Mouse (Mus musculus): ENCODE measurements around the gene Twf2. TPM values are rescaled to one million over a fixed set of nuclear protein-coding genes. Genes with fewer than 3 reads are reported as not detected.

The Twf2 gene
- polyA plus RNA-seq, 1 experiment: 176 TPM

DNA sequence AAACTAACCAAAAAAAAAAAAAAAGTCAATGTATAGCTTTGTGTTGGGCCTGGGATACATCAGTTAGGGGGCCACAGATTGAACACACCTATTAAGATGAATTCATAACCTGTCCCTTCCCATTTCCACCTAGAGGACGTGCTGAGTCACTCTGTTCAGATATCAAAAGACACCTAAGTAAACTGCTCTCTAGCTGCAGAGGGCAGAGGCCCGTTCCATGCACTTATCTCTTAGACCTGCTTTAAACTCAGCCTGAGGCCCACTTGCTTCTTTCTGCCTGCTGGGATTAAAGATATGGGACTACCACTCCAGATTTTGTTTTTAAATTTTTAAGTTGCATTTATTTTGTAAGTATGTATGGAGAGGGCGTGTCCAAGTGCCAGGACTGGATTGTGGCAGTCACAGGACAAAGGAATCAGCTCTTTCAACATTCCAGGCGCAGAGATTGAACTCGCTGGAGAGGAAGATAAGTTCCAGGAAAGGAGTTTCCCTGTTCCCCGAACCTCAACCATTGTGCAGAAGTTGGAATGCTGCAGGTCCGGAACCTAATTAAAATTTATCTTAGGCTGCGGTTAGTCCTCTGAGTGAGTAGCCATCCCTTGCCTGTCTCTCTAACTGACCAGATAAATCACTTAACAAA is 25.0 kb downstream of the Twf2 start:
- TF ChIP-seq CTCF (IDR thresholded peaks at IDR 0.05; ENCODE audit: borderline replicate concordance, control insufficient read depth, extremely low read depth, insufficient read depth, low read length, poor library complexity): no peak
- no peak for TF ChIP-seq POLR2A (IDR thresholded peaks at IDR 0.05; ENCODE audit: control insufficient read depth, extremely low read depth, insufficient read depth, low read length, poor library complexity)
- Histone ChIP-seq H3K4me3 (ENCODE audit: control insufficient read depth, insufficient read depth, low read length) (no peak overlapping the region), H3K27ac (ENCODE audit: control insufficient read depth, insufficient read depth, low read length) (no peak overlapping the region), H3K36me3 (ENCODE audit: control insufficient read depth, insufficient read depth, low read length) (no peaks in the 10 kb centered on the region), H3K4me1 (replicated peaks; ENCODE audit: control insufficient read depth, insufficient read depth, low read length) (no peaks in the 10 kb centered on the region; the same call in 1 of the 2 replicates), H3K27me3 (ENCODE audit: control insufficient read depth, insufficient read depth, low read length) (no peaks in the 10 kb centered on the region; the same call in 1 of the 2 replicates)
- 88% methylated on average over 8 of the region's 8 CpGs for WGBS
- DNase-seq: no peak

DNA sequence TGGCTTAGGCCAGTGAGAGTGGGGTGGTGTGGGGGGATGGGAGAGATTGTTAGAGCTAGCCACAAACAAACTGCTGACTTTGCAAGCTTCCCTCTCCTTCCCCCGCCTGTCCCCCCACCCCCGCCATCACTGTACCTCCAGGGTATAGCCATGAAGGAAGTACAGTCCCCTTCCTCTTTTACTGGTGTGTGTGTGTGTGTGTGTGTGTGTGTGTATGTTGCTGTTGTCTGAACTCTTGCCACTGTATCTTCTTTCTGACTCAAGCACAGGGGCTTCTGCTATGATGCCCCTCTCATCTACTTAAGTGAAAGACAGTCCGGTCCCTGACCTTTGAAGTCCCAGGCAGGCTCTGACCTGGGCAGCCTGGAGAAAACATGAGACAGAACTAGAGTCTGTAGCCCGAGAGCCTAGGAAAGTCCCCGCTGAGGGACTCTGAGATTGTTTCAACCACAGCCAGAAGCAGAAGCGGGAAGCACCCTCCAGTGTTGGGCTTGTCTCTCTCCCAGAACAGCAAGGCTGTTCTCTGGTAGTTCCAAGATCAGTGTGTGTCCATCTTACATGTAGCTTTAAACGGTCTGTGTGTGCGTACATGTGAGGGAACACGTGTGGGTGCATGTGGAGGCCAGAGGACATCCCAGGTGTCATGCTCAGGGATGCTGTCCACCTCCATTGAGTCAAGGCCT is 27.3 kb downstream of the Twf2 start:
- H3K36me3 ChIP-seq (ENCODE audit: control insufficient read depth, insufficient read depth, low read length): no peaks in the 10 kb centered on the region
- no peak for TF ChIP-seq CTCF (IDR thresholded peaks at IDR 0.05; ENCODE audit: borderline replicate concordance, control insufficient read depth, extremely low read depth, insufficient read depth, low read length, poor library complexity)
- TF ChIP-seq POLR2A (IDR thresholded peaks at IDR 0.05; ENCODE audit: control insufficient read depth, extremely low read depth, insufficient read depth, low read length, poor library complexity): no peak
- DNase-seq: no peak
- no peak overlapping the region for H3K27ac ChIP-seq (ENCODE audit: control insufficient read depth, insufficient read depth, low read length)
- H3K4me1 ChIP-seq (replicated peaks; ENCODE audit: control insufficient read depth, insufficient read depth, low read length): no peaks in the 10 kb centered on the region; the same call in 1 of the 2 replicates
- 40% methylated on average over 9 of the region's 9 CpGs for WGBS
- H3K4me3 ChIP-seq (ENCODE audit: control insufficient read depth, insufficient read depth, low read length): no peak overlapping the region
- no peaks in the 10 kb centered on the region; the same call in 1 of the 2 replicates for H3K27me3 ChIP-seq (ENCODE audit: control insufficient read depth, insufficient read depth, low read length)

GRCm38 (mm10) chr9:106230734-106231106 is 27.8 kb downstream of the Twf2 start:
- H3K27ac ChIP-seq (ENCODE audit: control insufficient read depth, insufficient read depth, low read length): no peak overlapping the region
- TF ChIP-seq CTCF (IDR thresholded peaks at IDR 0.05; ENCODE audit: borderline replicate concordance, control insufficient read depth, extremely low read depth, insufficient read depth, low read length, poor library complexity): no peak
- TF ChIP-seq POLR2A (IDR thresholded peaks at IDR 0.05; ENCODE audit: control insufficient read depth, extremely low read depth, insufficient read depth, low read length, poor library complexity): no peak
- WGBS: 20% methylated on average over 3 of the region's 3 CpGs

GRCm38 (mm10) chr9:106231220-106231619 is 28.3 kb downstream of the Twf2 start:
- Histone ChIP-seq H3K27ac (ENCODE audit: control insufficient read depth, insufficient read depth, low read length) (no peak overlapping the region), H3K27me3 (ENCODE audit: control insufficient read depth, insufficient read depth, low read length) (no peaks in the 10 kb centered on the region), H3K36me3 (ENCODE audit: control insufficient read depth, insufficient read depth, low read length) (peaks cover 3% of the 10 kb centered on the region; the same call in 1 of the 2 replicates), H3K4me3 (ENCODE audit: control insufficient read depth, insufficient read depth, low read length) (no peak overlapping the region), H3K4me1 (replicated peaks; ENCODE audit: control insufficient read depth, insufficient read depth, low read length) (no peaks in the 10 kb centered on the region; the same call in 1 of the 2 replicates)
- WGBS: 91% methylated on average over 7 of the region's 7 CpGs
- DNase-seq: no peak
- no peak for TF ChIP-seq POLR2A (IDR thresholded peaks at IDR 0.05; ENCODE audit: control insufficient read depth, extremely low read depth, insufficient read depth, low read length, poor library complexity)
- no peak for TF ChIP-seq CTCF (IDR thresholded peaks at IDR 0.05; ENCODE audit: borderline replicate concordance, control insufficient read depth, extremely low read depth, insufficient read depth, low read length, poor library complexity)

More at GRCm38 (mm10) chr9:106230734-106231106, 27.8 kb downstream of the Twf2 start:
- Histone ChIP-seq H3K27me3 (ENCODE audit: control insufficient read depth, insufficient read depth, low read length) (no peaks in the 10 kb centered on the region), H3K4me3 (ENCODE audit: control insufficient read depth, insufficient read depth, low read length) (no peak overlapping the region), H3K36me3 (ENCODE audit: control insufficient read depth, insufficient read depth, low read length) (no peaks in the 10 kb centered on the region), H3K4me1 (replicated peaks; ENCODE audit: control insufficient read depth, insufficient read depth, low read length) (no peaks in the 10 kb centered on the region; the same call in 1 of the 2 replicates)
- DNase-seq: no peak

DNA sequence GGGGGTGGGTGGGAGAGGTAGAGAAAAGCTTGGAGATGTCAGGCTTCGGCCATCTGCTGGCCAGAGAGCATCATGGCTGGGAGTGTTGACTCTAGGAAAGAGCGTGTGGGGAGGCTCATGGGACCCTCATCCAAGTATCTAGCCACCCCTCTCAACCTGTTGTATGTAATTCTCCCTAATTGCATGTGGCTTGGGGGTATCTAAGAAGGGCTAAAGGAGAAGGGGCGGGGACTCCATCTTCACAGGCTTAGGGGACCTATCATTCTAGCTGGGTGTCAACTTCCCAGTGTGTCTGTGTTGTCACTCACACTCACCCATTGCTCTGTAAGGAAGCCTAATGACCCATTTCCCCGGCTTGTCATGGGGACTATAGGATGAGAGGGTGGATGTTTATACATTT is 28.9 kb downstream of the Twf2 start:
- H3K27ac ChIP-seq (ENCODE audit: control insufficient read depth, insufficient read depth, low read length): no peak overlapping the region

DNA sequence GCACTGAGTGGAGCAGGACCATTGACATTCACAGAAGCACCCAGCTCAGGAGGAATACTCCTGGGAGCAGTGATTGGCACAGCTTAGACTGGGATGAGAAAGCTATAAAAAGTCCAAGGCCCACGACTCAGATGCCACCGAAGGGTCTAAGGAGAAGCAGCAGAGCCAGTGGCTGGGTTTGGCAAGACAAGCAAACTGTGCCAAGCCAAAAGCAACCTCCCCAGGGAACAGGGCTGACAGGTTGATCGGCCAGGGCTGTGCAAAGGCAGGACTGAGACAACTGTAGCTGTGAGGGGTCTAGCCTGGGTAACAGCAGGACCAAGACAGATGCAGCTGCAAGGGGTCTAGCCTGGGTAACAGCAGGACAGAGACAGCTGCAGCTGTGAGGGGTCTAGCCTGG is 30.0 kb downstream of the Twf2 start:
- TF ChIP-seq POLR2A (IDR thresholded peaks at IDR 0.05; ENCODE audit: control insufficient read depth, extremely low read depth, insufficient read depth, low read length, poor library complexity): no peak
- TF ChIP-seq CTCF (IDR thresholded peaks at IDR 0.05; ENCODE audit: borderline replicate concordance, control insufficient read depth, extremely low read depth, insufficient read depth, low read length, poor library complexity): no peak
- peaks cover 17% of the 10 kb centered on the region; the same call in 1 of the 2 replicates for H3K36me3 ChIP-seq (ENCODE audit: control insufficient read depth, insufficient read depth, low read length)
- WGBS: 94% methylated on average over 3 of the region's 3 CpGs
- DNase-seq: no peak
- H3K27ac ChIP-seq (ENCODE audit: control insufficient read depth, insufficient read depth, low read length): no peak overlapping the region
- no peak overlapping the region for H3K4me3 ChIP-seq (ENCODE audit: control insufficient read depth, insufficient read depth, low read length)
- H3K4me1 ChIP-seq (replicated peaks; ENCODE audit: control insufficient read depth, insufficient read depth, low read length): no peaks in the 10 kb centered on the region; the same call in 1 of the 2 replicates
- no peaks in the 10 kb centered on the region for H3K27me3 ChIP-seq (ENCODE audit: control insufficient read depth, insufficient read depth, low read length)

More for the DNA sequence above, 28.9 kb downstream of the Twf2 start:
- Histone ChIP-seq H3K4me1 (replicated peaks; ENCODE audit: control insufficient read depth, insufficient read depth, low read length) (no peaks in the 10 kb centered on the region; the same call in 1 of the 2 replicates), H3K4me3 (ENCODE audit: control insufficient read depth, insufficient read depth, low read length) (no peak overlapping the region), H3K27me3 (ENCODE audit: control insufficient read depth, insufficient read depth, low read length) (no peaks in the 10 kb centered on the region), H3K36me3 (ENCODE audit: control insufficient read depth, insufficient read depth, low read length) (peaks cover 7% of the 10 kb centered on the region; the same call in 1 of the 2 replicates)
- DNase-seq: no peak
- whole genome bisulfite sequencing: 96% methylated on average over 4 of the region's 4 CpGs
- TF ChIP-seq CTCF (IDR thresholded peaks at IDR 0.05; ENCODE audit: borderline replicate concordance, control insufficient read depth, extremely low read depth, insufficient read depth, low read length, poor library complexity) (no peak), POLR2A (IDR thresholded peaks at IDR 0.05; ENCODE audit: control insufficient read depth, extremely low read depth, insufficient read depth, low read length, poor library complexity) (no peak)

Measured in thymus, adult 2 months (tissue).